Mouse (Mus musculus): ENCODE results near the gene Vwa5a. TPM values are rescaled to one million over a fixed set of nuclear protein-coding genes. Genes with fewer than 3 reads are reported as not detected.

Vwa5a gene
- polyA plus RNA-seq (2015; fragmentation: Nextera tagmentation; extraction: Ambion mirVana) = 24.7 and 26.0 TPM in 2 replicates

DNA sequence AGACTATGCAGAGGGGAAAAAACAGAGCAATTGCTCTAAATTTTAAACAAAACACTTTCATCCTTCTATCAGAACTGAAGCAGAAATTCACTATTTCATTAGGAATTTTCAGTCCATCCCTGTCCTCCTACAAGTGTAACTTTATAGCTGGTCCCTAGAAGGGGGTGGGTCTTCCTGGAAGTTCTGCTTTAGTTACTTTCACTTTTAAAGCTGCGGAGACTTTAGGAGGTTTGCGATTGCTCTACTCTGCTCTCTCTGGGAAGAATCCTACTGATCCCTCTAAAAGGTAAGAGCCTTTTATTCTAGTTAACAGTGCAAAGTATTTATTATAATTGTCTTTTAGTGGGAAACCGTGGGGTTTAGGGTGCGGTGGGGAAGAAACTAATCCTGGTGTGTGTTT is at the start of gene Vwa5a:
Gene Vwa5a, plus strand, starts transcription at position 167 of the 400 bp plus-strand sequence.

DNA sequence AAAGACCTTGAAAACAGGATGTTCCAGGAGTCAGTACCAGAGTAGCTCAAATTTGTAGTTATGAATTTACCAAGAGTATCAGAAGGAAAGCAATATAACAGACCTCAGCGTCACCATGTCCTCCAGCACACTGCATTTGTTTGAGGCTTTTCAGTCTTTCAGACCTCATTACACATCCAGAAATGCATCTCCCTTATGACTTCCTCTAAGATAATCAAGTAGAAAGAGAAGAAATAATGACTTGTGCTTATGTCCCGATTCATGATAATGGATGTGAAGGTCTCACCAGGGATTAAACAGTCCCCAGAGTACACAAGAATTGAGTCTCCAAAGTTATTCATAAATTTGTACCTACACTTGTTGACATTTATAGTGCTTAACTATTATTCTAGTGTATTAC is 43.6 kb upstream of the Vwa5a start, which contains the start of gene Olfr918:
Gene Olfr918, minus strand, starts transcription at position 101 of the 400 bp plus-strand sequence.

DNA sequence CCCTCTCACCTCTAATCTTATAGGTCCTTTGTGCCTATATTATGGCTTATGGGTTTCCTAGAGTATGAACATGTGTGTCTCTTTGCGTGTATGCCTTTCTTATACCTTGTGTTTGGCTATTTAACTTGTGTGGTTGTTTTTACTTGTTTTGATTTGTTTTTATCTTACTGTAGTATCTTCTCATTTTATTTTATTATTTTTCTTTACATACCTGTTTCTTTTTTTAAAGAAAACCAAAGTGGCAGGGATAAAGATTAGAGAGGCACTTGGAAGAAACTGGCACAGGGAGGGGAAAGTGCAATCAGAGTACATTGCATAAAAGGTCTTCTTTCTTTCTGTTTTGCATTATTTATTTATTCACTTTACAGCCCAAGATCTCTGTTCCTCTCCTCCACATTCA is 33.9 kb downstream of the Vwa5a start, which contains the start of gene Olfr920:
Gene Olfr920, plus strand, starts transcription at position 301 of the 400 bp plus-strand sequence.

DNA sequence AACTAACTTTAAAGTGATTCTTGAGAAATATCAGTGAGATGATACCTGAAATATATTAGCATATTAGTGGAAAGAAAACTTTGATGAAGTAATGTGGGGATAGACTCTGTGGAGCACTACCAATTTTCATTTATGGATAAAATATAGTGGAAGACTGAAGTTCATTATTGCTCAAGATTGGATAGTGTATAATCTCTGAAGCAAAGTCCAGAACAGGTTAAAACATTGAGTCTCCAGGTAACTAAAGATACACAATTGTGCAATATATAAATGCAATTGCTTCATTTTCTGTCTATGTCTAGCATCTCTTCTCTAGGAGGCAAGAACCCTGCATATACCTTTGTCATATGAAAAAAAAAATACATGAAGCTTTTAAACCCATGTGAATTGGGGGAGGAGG is 54.7 kb downstream of the Vwa5a start, which contains the start of gene Olfr921:
Gene Olfr921, plus strand, starts transcription at position 301 of the 400 bp plus-strand sequence.

Other genes with a start within 250 kb of the Vwa5a start
- gene Olfr905, start 247.2 kb upstream of the Vwa5a start, polyA plus RNA-seq (2015; fragmentation: Nextera tagmentation; extraction: Ambion mirVana) = not detected in 2 replicates
- not detected in 2 replicates for gene Olfr906, start 231.2 kb upstream of the Vwa5a start, polyA plus RNA-seq (2015; fragmentation: Nextera tagmentation; extraction: Ambion mirVana)
- not detected in 2 replicates for gene Olfr907, start 222.5 kb upstream of the Vwa5a start, polyA plus RNA-seq (2015; fragmentation: Nextera tagmentation; extraction: Ambion mirVana)
- gene Olfr911-ps1, start 196.7 kb upstream of the Vwa5a start, polyA plus RNA-seq (2015; fragmentation: Nextera tagmentation; extraction: Ambion mirVana) = not detected in 2 replicates
- gene Olfr910, start 180.4 kb upstream of the Vwa5a start, polyA plus RNA-seq (2015; fragmentation: Nextera tagmentation; extraction: Ambion mirVana) = not detected in 2 replicates
- not detected in 2 replicates for gene Olfr912, start 138.1 kb upstream of the Vwa5a start, polyA plus RNA-seq (2015; fragmentation: Nextera tagmentation; extraction: Ambion mirVana)
- not detected in 2 replicates for gene Olfr913, start 125.5 kb upstream of the Vwa5a start, polyA plus RNA-seq (2015; fragmentation: Nextera tagmentation; extraction: Ambion mirVana)
- gene Olfr914, start 113.2 kb upstream of the Vwa5a start, polyA plus RNA-seq (2015; fragmentation: Nextera tagmentation; extraction: Ambion mirVana) = not detected in 2 replicates
- gene Olfr916, start 58.4 kb upstream of the Vwa5a start, polyA plus RNA-seq (2015; fragmentation: Nextera tagmentation; extraction: Ambion mirVana) = not detected in 2 replicates
- not detected in 2 replicates for gene Olfr917, start 52.4 kb upstream of the Vwa5a start, polyA plus RNA-seq (2015; fragmentation: Nextera tagmentation; extraction: Ambion mirVana)
- not detected in 2 replicates for gene Olfr918, start 43.7 kb upstream of the Vwa5a start, polyA plus RNA-seq (2015; fragmentation: Nextera tagmentation; extraction: Ambion mirVana)
- gene Olfr919, start 14.6 kb upstream of the Vwa5a start, polyA plus RNA-seq (2015; fragmentation: Nextera tagmentation; extraction: Ambion mirVana) = not detected in 2 replicates
- gene Olfr920, start 34.0 kb downstream of the Vwa5a start, polyA plus RNA-seq (2015; fragmentation: Nextera tagmentation; extraction: Ambion mirVana) = 0.14 and 0.17 TPM in 2 replicates
- not detected in 2 replicates for gene Olfr921, start 54.8 kb downstream of the Vwa5a start, polyA plus RNA-seq (2015; fragmentation: Nextera tagmentation; extraction: Ambion mirVana)
- gene Olfr922, start 96.3 kb downstream of the Vwa5a start, polyA plus RNA-seq (2015; fragmentation: Nextera tagmentation; extraction: Ambion mirVana) = not detected in 2 replicates
- gene Olfr923, start 108.3 kb downstream of the Vwa5a start, polyA plus RNA-seq (2015; fragmentation: Nextera tagmentation; extraction: Ambion mirVana) = not detected in 2 replicates
- gene Olfr924, start 126.2 kb downstream of the Vwa5a start, polyA plus RNA-seq (2015; fragmentation: Nextera tagmentation; extraction: Ambion mirVana) = not detected in 2 replicates
- not detected in 2 replicates for gene Olfr26, start 136.8 kb downstream of the Vwa5a start, polyA plus RNA-seq (2015; fragmentation: Nextera tagmentation; extraction: Ambion mirVana)
- gene Olfr926, start 158.9 kb downstream of the Vwa5a start, polyA plus RNA-seq (2015; fragmentation: Nextera tagmentation; extraction: Ambion mirVana) = not detected in 2 replicates
- not detected in 2 replicates for gene Olfr930, start 211.5 kb downstream of the Vwa5a start, polyA plus RNA-seq (2015; fragmentation: Nextera tagmentation; extraction: Ambion mirVana)